Mouse (Mus musculus): ENCODE data around the gene Fsip1.
A peak's percentile ranks its signal among the peaks of the same experiment; 100 is the strongest.
"Not testable (repeated sequence)": the region's sequence is repeated elsewhere in the genome, so short reads cannot be mapped to it uniquely, and the experiment has no call there.

Fsip1 gene

DNA sequence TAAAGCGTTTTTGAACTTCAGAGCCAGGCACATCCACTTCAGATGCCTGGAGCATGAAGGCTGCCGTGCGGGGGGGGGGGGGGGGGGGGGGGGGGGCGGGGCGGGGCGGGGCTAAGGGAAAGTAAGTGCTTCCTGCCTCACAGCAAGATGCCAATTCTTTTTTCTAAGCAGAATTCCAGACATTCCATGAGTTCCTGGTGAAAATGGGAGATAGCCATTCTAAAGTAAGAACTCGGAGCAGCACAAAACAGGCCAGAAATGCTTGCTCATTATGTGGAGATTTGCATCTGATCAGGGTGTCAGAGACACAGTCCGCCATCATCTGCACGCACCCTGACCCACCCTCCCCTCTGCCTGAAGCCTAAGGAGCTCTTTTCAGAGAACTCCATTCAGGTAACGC, 77.3 kb downstream of the Fsip1 start:
- DNase-seq (ENCODE audit: low spot score in 2 of 2): no peak

DNA sequence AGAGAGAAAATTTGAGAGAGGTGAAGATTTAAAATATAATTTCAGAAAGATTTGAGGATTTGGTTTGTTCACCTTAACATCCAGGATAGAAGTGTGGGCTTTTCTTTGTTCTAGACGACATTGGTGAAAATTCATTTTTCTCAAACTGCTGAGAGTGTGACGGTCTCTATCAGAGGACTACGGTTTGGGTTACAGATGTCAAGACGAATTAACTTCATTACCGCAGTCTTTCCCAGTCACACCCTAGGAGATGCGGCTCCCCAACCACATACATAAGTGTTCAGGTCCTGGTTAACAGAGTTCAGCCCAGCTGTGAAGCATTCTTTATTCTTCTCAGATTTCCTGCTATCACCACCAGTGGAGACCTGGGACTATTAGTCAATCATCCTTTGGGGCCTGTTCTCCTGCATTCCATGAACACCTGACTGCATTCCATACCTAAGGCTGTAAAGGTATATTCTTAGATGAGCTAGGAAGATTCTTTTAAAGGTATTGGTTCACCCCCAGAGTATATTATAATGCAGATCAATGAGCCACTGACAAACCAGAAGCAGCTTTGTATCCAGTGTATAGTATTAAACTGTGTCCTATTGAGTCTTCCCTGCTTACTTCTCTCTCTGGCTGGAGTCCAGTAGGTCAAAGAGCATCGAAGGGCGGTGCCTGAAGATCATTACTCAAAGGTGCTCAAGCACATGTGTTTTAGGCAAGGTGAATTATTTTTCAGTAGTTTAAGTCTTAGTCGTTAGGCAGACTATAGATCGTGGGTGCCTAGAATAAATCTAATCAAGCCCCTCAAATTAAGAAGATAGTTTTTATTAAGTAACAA, 82.0 kb downstream of the Fsip1 start:
- no peak for DNase-seq (ENCODE audit: low spot score in 2 of 2)

DNA sequence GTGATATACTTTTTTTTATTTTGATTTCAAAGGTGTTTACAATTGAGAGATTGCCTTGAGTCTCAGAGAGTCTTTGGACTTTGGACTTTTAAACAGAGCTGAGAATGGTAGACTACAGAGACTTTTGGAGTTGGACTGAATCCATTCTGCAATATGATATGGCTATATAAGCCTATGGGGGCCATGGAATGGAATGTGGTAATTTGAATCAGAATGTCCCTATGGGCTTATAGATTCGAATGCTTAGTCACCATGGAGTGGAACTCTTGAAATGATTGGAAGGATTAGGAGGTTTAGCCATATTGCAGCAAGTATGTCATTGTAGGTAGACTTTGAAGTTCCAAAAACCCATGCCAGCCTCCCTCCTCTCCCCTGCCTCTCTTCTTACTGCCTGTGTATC, 88.5 kb downstream of the Fsip1 start:
- DNase-seq (ENCODE audit: low spot score in 2 of 2): no peak

DNA sequence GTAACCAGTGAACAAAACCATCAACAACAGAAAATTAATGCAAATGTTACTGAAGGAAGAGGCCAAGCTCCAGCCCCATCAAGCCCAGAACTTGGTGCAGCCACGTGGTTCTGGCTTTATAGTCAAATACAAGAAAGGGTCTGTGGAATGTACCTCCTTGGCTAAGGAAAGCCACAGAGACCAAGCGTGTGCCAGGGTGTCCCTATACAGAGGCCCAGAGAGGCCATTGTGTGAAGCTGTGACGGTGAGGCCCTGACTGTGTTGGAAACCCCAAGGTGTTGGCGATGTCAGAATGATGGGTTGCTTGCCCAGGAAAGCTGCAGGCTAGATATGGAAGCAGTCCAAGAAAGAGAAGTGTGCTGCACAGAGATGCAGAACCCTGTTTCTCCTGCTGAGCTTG, 89.0 kb downstream of the Fsip1 start:
- DNase-seq (ENCODE audit: low spot score in 2 of 2): no peak

DNA sequence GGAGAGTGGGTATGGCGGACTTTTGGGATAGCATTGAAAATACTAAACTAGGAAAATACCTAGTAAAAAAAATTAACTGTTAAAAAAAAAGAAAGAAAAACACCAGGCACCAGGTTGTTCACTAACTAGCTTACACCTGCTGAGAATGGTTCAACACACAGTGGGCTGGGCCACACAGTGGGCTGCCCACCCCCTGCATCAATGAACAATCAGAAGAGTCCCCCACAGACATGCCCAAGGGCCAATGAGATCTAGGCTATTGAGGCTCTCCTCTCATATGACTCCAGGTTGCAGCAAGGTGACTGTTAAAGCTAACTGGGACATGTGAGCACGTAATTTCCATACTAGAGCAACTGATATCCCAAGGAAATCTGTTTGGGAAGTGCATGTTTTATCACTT, 91.1 kb downstream of the Fsip1 start:
- DNase-seq (ENCODE audit: low spot score in 2 of 2): no peak

DNA sequence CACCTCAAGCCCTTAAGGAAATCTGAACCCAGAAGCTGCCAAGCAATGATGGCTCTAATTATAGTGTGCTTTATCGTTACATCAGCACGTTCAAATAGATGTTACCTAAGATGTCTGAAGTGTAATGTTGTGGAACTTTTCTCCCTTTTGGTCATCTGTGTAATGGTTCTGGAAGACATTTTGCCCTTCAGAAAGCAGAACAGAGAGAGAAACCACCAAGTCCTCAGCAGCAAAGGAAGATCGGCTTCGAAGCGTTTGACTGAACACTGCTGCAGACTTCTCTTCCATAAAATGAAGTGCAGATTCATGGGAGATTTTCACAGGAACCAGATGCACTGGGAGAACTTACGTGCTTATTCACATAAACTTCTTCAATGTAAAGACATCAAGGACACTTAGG, 92.6 kb downstream of the Fsip1 start:
- no peak for DNase-seq (ENCODE audit: low spot score in 2 of 2)

DNA sequence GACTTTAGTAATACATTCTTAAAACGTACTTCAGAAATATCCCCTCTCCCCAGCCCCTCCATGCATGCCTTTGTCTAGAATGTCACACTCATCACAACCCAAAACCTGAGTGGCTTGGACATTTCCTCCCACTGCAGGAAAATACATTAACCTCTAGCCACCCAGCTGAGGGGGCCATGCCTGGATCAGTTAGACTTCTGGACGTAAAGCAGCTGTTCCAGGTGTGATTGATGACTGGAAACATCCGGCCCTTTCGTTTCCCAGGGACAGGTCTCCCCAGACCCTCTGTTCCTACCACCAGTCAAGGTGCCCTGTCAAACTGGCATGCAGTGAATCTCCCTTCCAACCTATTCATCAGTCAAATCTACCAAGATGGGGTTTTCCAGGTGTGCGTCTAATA, 94.3 kb downstream of the Fsip1 start:
- no peak for DNase-seq (ENCODE audit: low spot score in 2 of 2)

DNA sequence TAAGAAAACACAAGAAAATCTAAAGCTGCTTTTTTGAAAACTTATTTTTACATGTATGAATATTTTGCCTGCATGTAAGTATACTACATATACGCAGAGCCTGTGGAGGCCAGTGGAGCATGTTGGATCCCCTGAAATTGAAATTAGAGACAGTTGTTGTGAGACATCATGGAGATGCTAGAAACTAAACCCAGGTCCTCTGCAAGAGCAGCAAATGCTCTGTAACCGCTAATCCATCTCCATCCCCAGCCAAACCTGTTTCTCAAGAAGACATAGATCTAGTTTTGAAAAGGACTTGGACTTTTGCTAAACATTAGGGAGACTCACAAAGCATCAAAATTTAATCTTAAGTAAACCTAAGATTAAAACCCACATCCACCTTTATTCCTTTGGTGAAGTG, 95.8 kb downstream of the Fsip1 start:
- no peak for DNase-seq (ENCODE audit: low spot score in 2 of 2)

DNA sequence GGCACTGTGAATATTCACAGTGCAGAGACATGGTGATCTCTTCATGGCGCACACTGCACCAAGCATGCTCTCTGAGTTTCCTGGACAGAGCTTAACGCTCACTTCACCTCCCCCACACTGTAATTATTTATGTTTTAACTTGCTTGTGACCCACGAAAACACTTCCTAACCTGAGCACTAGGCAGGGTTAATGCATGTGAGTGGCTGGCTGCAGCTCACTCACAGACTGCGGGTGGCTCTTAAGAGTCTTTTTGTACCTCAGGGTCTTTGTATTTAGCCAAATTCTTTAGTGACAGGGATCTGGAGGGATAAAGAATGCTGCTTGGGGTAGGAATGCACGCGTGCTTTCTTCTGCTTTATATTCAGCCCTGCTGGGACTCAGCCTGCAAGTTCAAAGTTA, 96.2 kb downstream of the Fsip1 start:
- DNase-seq (ENCODE audit: low spot score in 2 of 2): no peak

DNA sequence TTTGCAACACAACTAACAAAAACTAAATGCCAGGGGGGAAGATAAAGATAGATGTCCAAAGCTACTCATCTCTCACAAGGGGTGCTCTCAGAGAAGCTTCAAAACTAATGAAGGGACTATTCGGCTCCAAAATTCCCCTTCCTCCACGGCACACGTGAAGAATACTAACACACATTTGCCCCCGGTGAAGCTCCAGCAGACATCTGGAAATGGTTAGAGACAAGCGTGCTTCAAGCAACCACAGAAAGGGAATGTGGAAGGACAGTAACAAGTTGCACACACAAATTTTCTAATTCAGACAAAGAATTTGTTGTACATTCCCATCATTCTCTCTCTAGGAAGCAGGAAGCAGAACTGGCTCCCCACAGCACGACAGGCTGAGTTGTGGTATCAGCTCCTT, 97.6 kb downstream of the Fsip1 start:
- no peak for DNase-seq (ENCODE audit: low spot score in 2 of 2)

DNA sequence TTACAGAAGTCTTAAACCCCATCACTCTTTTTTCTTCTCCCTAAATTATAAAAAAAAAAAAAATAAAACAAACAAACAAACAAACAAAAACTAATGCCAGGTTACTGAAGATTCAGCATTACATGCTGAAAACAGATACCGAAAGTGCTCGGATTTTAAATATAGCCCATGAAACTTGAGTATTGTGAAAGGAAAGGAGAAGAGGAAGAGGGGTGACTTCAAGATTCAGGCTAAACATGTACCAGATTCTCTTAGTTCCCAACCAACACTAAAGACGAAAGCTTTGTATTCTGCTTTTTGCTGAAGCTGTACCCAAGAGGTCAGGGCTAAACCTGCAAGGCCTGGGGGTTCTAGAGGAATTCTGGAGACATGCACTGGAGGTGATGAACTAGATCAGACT, 98.7 kb downstream of the Fsip1 start:
- DNase-seq (ENCODE audit: low spot score in 2 of 2): no peak

DNA sequence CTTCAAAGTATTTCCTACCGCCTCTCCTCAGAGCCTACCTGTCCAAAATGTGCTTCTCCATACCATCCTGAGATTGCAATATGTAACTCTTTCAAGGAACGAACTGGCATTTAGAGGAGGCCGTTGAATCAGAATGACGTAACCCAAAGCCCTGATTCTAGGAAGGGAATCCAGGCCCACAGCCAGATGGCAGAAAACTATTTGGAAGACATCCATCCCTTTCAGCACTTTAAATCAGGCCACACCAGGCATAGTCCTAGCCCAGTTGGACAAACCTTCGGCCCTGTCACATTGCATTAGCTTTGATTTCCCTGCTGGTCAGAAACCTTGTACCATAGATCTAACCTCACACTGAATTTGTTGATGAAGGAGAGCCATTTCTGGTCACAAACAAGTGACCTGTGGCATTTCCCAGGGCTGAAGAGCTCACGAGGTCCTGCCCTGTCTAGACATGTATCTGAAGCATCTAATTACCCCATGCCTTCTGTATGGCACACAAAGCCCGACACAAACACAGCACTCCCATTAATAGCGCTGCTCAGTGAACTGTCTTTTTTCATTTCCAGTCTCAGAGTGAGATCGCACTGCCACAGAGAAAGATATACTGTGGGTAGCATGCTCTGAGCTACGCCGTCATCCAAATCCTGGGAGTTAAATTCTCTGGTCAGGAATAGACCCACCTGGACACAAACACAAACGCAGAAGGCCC, 106.8 kb downstream of the Fsip1 start:
- peak; percentile 69 to 76 for DNase-seq (ENCODE audit: low spot score in 2 of 2)

DNA sequence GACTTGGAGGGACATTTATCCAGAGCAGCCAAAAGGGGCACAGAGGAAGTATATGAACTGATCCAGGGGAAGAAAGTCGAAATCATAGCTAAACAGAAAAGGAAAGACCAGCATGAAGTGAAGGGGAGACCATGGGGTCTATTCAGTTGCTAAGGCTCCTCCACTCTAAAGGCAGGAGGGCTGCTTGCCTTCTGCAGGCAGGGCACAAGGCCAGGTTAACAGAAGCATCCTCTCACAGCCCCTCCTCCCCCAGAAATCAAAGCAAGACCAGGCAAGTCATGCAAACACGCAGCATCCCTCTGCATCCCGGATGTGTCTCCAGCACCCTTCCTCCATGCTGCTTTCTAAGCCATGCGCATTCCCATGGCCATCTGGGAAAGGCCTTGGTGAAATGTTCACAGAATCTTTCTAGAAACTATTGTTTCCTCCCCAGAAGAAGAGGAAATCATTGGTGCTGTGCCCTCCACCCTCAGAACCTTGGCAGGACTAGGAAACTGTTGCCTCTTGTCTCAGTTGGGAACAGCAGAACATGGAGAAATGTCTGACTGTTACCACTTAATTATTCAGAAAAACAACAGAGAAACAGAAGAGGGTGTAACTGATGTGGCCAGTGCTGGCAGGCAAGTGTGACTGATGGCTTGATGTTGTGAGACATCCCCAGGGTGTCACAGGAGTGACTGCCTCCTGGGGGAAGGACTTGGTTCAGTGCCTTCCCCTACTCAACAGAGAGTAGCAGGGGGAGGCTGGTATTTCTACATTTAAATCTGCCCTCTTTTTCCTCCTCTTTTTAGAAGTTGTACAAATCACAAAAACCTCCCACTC, 108.2 kb downstream of the Fsip1 start:
- DNase-seq (ENCODE audit: low spot score in 2 of 2): peak in 1 of 2 experiments; percentile 7

DNA sequence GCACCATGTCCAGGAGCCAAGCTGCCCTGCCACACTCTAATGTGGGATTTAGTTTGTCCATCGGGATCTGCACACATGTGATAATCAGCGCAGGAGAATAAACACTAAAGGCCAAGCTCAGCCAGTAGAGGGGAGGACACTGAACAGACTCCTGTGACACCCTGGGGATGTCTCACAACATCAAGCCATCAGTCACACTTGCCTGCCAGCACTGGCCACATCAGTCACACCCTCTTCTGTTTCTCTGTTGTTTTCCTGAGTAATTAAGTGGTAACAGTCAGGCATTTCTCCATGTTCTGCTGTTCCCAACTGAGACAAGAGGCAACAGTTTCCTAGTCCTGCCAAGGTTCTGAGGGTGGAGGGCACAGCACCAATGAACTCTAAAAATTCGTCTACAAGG, 109.0 kb downstream of the Fsip1 start:
- DNase-seq (ENCODE audit: low spot score in 2 of 2): not testable (repeated sequence)

DNA sequence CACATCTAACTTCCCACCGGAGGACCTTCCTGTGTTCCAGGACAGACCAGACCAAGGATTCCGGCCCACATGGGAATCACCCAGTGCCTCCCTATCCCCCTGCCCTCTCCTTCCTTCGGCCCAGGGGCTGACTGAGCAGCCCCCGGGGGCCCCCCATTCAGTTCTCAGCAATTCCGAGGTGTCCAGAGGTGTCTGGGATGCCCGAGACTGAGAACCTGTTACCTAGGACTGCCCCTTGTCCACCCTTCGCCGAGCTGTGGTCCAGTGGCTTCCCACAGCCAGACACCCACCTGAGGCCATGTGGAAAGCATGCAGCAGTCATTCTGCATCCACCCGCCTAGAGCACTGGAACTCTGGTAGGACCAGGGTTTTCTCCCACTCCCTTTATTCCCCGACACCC, 115.1 kb downstream of the Fsip1 start:
- no peak for DNase-seq (ENCODE audit: low spot score in 2 of 2)

DNA sequence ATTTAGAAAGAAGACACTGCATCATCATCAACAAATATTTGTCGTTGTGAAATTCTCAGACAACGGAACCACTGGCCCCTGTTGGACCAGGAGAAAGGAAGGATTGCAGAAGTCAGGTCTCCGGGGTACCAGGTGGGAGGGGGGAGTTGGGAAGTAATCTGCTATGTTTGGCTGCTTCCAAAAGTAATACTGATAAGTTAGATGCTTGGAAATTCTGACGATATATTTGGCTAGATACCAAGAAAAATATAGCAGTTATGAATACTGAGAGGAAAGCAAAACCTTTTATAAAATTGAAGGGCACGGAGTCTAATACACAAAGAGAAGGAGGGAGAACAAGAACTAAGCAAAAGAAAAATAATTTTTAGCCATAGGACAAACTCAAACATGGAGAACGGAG, 117.5 kb downstream of the Fsip1 start:
- no peak for DNase-seq (ENCODE audit: low spot score in 2 of 2)

DNA sequence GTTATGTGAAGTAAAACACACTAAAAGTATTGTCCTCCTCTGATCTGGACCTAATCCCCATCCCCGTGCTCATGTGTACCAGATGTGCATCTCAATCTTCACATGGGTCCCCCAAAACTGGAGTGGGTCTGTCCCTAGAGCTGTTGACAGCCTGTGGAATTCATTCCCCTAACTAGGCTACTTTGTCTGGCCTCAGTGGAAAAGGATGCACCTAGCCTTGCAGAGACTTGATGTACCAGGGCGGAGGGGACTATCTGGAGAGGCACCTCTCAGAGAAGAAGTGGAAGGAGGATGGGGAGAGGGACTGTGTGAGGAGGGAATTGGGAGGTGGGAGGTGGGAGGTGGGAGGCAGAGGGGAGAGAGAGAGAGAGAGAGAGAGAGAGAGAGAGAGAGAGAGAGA, 119.0 kb downstream of the Fsip1 start:
- DNase-seq (ENCODE audit: low spot score in 2 of 2): no peak

DNA sequence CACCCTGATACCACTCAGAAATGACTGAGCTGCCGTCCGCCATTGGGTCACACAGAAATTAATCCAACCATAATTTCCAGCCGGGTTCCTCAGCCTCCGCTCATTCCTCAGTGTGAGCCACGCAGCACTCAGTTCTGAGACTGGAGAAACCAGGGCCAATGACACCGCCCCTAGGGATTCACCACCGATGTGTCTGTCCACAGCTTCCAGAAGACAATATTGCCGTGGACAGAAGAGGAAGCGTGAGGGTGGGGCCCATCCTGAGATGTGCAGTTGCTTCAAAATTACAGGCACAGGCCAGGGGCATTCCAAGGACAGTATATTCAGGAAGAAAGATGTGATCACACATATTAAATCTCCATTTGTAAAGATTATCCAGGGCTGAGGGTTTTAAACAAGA, 119.7 kb downstream of the Fsip1 start:
- no peak for DNase-seq (ENCODE audit: low spot score in 2 of 2)

DNA sequence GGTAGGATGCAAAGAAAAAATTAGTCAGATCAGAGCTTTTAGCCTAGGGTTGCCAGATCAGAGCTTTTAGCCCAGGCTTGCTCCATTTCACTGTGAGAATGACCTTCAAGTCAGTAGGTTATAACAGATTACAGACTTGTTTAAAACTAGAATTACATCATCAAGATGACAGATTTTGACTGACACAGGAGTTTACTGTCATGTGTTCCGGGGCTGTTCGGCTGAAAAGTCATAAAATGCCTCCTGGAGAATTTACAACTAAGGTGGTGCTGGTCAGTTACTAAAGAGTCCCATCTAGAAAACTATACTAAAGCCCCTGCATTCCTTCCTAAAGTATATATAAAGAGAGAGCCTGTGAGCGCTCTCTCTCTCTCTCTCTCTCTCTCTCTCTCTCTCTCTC, 128.5 kb downstream of the Fsip1 start:
- no peak for DNase-seq (ENCODE audit: low spot score in 2 of 2)

DNA sequence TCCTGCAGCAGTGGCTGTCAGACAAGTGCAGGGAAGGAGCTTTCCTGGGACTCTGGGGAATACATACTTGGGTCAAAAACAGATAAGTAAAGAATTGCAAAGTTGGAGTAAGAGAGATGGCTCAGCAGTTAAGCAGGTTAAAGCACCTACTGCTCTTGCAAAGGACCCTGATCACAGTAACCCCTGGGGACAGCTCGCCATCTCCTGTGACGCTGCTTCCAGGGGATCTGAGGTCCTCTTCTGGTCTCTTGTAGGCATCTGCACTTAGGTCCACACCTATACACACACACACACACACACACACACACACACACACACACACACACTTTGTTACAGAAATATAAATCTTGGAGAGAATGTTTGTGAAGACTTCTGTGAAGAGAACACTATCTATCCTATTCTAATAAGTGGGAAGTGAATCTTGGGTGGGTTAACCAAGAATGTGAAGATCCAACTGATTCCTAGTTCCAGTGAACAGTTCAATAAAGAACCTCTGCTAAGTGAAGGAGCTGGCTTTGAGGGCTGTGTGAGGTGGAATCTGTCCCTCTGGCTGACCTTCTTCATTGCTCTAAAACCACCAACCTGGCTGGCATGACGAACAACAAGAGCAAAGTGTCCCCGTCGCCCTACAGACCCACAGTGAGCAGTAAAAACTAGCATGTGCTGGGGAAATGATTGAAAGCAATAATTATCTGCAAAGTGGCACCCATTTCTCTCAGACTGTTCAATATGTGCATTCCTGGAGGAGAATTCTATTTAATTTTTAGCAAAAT, 129.1 kb downstream of the Fsip1 start:
- no peak for DNase-seq (ENCODE audit: low spot score in 2 of 2)

DNA sequence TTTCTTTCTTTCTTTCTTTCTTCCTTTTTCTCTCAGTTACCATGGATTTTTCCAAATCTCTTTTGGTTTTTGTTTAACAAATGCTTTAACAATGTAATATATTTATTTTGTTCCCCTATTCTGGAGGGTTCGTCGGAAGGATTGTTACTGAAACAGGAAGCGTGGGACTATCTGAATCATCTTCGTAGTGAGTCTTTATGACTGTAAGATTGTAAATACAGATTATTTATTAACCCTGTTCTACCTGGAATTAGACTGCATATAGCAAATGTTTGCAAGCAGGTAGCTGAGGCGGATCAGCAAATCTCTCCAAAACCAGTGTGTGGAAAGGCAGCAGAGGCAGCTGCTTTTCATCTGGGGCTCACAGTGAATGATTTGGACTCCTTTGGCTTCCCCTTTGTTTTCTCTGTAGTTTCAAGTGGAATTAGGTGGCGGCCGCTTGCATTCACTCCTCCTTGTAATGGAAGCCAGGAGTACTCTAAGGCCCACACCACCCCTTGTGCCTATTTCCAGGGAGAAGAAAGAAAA, 130.8 kb downstream of the Fsip1 start:
- no peak for DNase-seq (ENCODE audit: low spot score in 2 of 2)

Data from right cerebral cortex, adult 2 months (tissue).